Comparison of ENCODE assay signal across 11 mouse cellular contexts in the genomic region with DNA sequence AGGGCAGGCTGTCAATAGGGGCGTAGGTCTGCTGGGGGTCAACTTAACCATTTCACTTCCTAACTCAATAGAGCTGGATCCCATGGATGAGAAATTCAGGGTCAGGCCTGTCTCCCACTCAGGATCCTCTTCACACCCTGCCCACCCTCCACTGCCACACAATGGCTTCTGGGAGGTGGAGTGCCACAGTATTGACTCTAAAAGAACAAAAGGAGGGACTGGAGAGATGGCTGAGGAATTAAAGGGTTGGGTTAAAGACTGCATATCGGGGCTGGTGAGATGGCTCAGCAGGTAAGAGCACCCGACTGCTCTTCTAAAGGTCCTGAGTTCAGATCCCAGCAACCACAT. TPM values are rescaled to one million over a fixed set of nuclear protein-coding genes. Genes with fewer than 3 reads are reported as not detected.
A peak's percentile ranks its signal among the peaks of the same experiment; 100 is the strongest.
DNase-seq lines count a peak whose midpoint lies in the region; ATAC-seq and TF ChIP-seq lines count a peak whose summit lies in the region.
"Had no signal": no experiment of that assay in that cellular context is flagged by ENCODE, and none has a peak within 500 bp of the region (broad histone marks: within the 10 kb centered on the region; RNA-seq: fewer than 3 reads in every experiment).

No protein-coding gene starts in this region.

- H3K4me2 ChIP-seq in heart, embryonic 15.5 days = peak overlapping the region; percentile 35; the same call in 1 of the 2 replicates
- H3K4me2 ChIP-seq in embryonic facial prominence, embryonic 15.5 days (replicated peaks) = no peak overlapping the region
- peak overlapping the region; percentile 91 for H3K4me2 ChIP-seq in myocyte (ENCODE audit: low read depth)
- H3K4me2 ChIP-seq: hindbrain, embryonic 15.5 days; lung, embryonic 14.5 days had no signal

- no peak overlapping the region for H3K9ac ChIP-seq in heart, embryonic 15.5 days
- H3K9ac ChIP-seq in embryonic facial prominence, embryonic 15.5 days = no peak overlapping the region
- H3K9ac ChIP-seq: hindbrain, embryonic 15.5 days; lung, embryonic 14.5 days had no signal

- peaks cover 59% of the 10 kb centered on the region for H3K4me1 ChIP-seq in heart, embryonic 15.5 days (replicated peaks)
- peaks cover 33% of the 10 kb centered on the region for H3K4me1 ChIP-seq in megakaryocyte, embryonic 14.5 days
- peaks cover 18% of the 10 kb centered on the region for H3K4me1 ChIP-seq in embryonic facial prominence, embryonic 15.5 days

- no peak overlapping the region for H3ac ChIP-seq in myocyte (ENCODE audit: control insufficient read depth, insufficient read length)

- H3K27me3 ChIP-seq in heart, embryonic 15.5 days = no peaks in the 10 kb centered on the region
- H3K27me3 ChIP-seq in megakaryocyte, embryonic 14.5 days (replicated peaks) = no peaks in the 10 kb centered on the region
- H3K27me3 ChIP-seq in embryonic facial prominence, embryonic 15.5 days = no peaks in the 10 kb centered on the region
- H3K27me3 ChIP-seq in myocyte (ENCODE audit: control insufficient read depth, insufficient read depth, insufficient read length) = no peaks in the 10 kb centered on the region
- H3K27me3 ChIP-seq: hindbrain, embryonic 15.5 days; Patski had no signal

- peak overlapping the region; percentile 63 for H3K27ac ChIP-seq in heart, embryonic 15.5 days
- peak overlapping the region; percentile 74 for H3K27ac ChIP-seq in embryonic facial prominence, embryonic 15.5 days (replicated peaks)
- H3K27ac ChIP-seq: hindbrain, embryonic 15.5 days had no signal

- TF ChIP-seq POLR2A in myocyte (IDR thresholded peaks at IDR 0.05; ENCODE audit: insufficient read length, low read depth) = no peak

- no peak for ATAC-seq in heart, embryonic 15.5 days (replicated peaks; ENCODE audit: insufficient number of reproducible peaks, insufficient read depth, low FRiP score, low read depth)
- no peak for ATAC-seq in megakaryocyte, adult 5-6 weeks (ENCODE audit: poor library complexity, severe bottlenecking)
- no peak for ATAC-seq in embryonic facial prominence, embryonic 15.5 days (ENCODE audit: insufficient number of reproducible peaks, low FRiP score, low TSS enrichment, low read depth)
- no peak for ATAC-seq in granulocyte monocyte progenitor cell, adult 5-6 weeks (replicated peaks; ENCODE audit: poor library complexity, severe bottlenecking)
- ATAC-seq: Patski had no signal

- H3K79me2 ChIP-seq in myocyte (ENCODE audit: control insufficient read depth, insufficient read depth) = peaks cover 55% of the 10 kb centered on the region

- no peak for DNase-seq in heart, adult 9 months (ENCODE audit: low spot score in 2 of 2)
- DNase-seq: lung, embryonic 14.5 days; right cerebral cortex, postnatal 25 days had no signal

- no peaks in the 10 kb centered on the region for H3K9me3 ChIP-seq in heart, embryonic 15.5 days (replicated peaks)
- no peaks in the 10 kb centered on the region for H3K9me3 ChIP-seq in megakaryocyte, embryonic 14.5 days
- H3K9me3 ChIP-seq in embryonic facial prominence, embryonic 15.5 days (replicated peaks) = no peaks in the 10 kb centered on the region
- H3K9me3 ChIP-seq: hindbrain, embryonic 15.5 days had no signal

- no peaks in the 10 kb centered on the region for H3K36me3 ChIP-seq in heart, embryonic 15.5 days
- H3K36me3 ChIP-seq in megakaryocyte, embryonic 14.5 days (replicated peaks; ENCODE audit: low read length) = no peaks in the 10 kb centered on the region
- H3K36me3 ChIP-seq in embryonic facial prominence, embryonic 15.5 days = no peaks in the 10 kb centered on the region
- H3K36me3 ChIP-seq in myocyte (ENCODE audit: control insufficient read depth, insufficient read depth) = no peaks in the 10 kb centered on the region
- H3K36me3 ChIP-seq: hindbrain, embryonic 15.5 days had no signal

- H3K4me3 ChIP-seq in heart, embryonic 15.5 days = no peak overlapping the region
- peak overlapping the region; percentile 6 for H3K4me3 ChIP-seq in megakaryocyte, embryonic 14.5 days (replicated peaks)
- H3K4me3 ChIP-seq in embryonic facial prominence, embryonic 15.5 days (replicated peaks) = peak overlapping the region; percentile 7; the same call in 1 of the 2 replicates
- no peak overlapping the region for H3K4me3 ChIP-seq in myocyte
- H3K4me3 ChIP-seq: hindbrain, embryonic 15.5 days had no signal

- 81% methylated on average over 3 of the region's 3 CpGs for whole genome bisulfite sequencing in heart, embryonic 15.5 days
- 65% methylated on average over 3 of the region's 3 CpGs for WGBS in embryonic facial prominence, embryonic 15.5 days

TF ChIP-seq in myocyte, 11 proteins besides CTCF, POLR2A, EP300 and RAD21:
- TF ChIP-seq CEBPB (IDR thresholded peaks at IDR 0.05; ENCODE audit: insufficient read depth, poor library complexity, severe bottlenecking) (no peak), USF1 (IDR thresholded peaks at IDR 0.05; ENCODE audit: low read depth) (no peak)

RNA-seq across cellular contexts. Expression of gene Clip1, which starts 13.0 kb away (rescaled TPM):
- polyA plus RNA-seq in heart, embryonic 15.5 days (2015; fragmentation: Nextera tagmentation; extraction: Ambion mirVana) = 51.9 and 53.5 TPM in 2 replicates
- 3.7 TPM in 1 of 2 replicates, not detected in the other for polyA plus RNA-seq in megakaryocyte, embryonic 14.5 days (2012; ENCODE audit: insufficient read depth, low replicate concordance)
- 45.5 and 46.9 TPM in 2 replicates for total RNA-seq in megakaryocyte, adult 5-6 weeks (2015)
- 96.0 and 126 TPM in 2 replicates for total RNA-seq in megakaryocyte, adult 5-6 weeks (2017)
- 43.0 and 44.7 TPM in 2 replicates for polyA plus RNA-seq in embryonic facial prominence, embryonic 15.5 days (2015; fragmentation: Nextera tagmentation; extraction: Ambion mirVana)
- polyA plus RNA-seq in myocyte (2012; fragmentation: generic; extraction: Trizol) = 17.5 TPM
- 41.7 and 56.0 TPM in 2 replicates for total RNA-seq in granulocyte monocyte progenitor cell, adult 5-6 weeks (2014; fragmentation: Nextera tagmentation)
- 63.4 and 65.9 TPM in 2 replicates for total RNA-seq in granulocyte monocyte progenitor cell, adult 5-6 weeks (2017)

RNA-seq across cellular contexts. Expression of gene Zcchc8, which starts 49.5 kb away (rescaled TPM):
- polyA plus RNA-seq in heart, embryonic 15.5 days (2015; fragmentation: Nextera tagmentation; extraction: Ambion mirVana) = 54.5 and 59.7 TPM in 2 replicates
- 24.3 and 25.8 TPM in 2 replicates for polyA plus RNA-seq in megakaryocyte, embryonic 14.5 days (2012; ENCODE audit: insufficient read depth, low replicate concordance)
- total RNA-seq in megakaryocyte, adult 5-6 weeks (2015) = 43.9 and 65.3 TPM in 2 replicates
- total RNA-seq in megakaryocyte, adult 5-6 weeks (2017) = 122 and 197 TPM in 2 replicates
- polyA plus RNA-seq in embryonic facial prominence, embryonic 15.5 days (2015; fragmentation: Nextera tagmentation; extraction: Ambion mirVana) = 66.6 and 73.6 TPM in 2 replicates
- polyA plus RNA-seq in myocyte (2012; fragmentation: generic; extraction: Trizol) = 9.7 TPM
- 53.7 and 66.1 TPM in 2 replicates for total RNA-seq in granulocyte monocyte progenitor cell, adult 5-6 weeks (2014; fragmentation: Nextera tagmentation)
- total RNA-seq in granulocyte monocyte progenitor cell, adult 5-6 weeks (2017) = 53.5 and 80.9 TPM in 2 replicates

Comparison
In these comparisons a context has a peak if more than half of its experiments do, and no peak if none do; other contexts are left out.
1. H3K4me3 ChIP-seq: peak in megakaryocyte, embryonic 14.5 days (single experiment) and embryonic facial prominence, embryonic 15.5 days (single experiment); none in heart, embryonic 15.5 days (single experiment) and myocyte (single experiment).